Mouse (Mus musculus) layer of hippocampus, postnatal 25 days (tissue): Measurements from ENCODE around the gene Lix1l. TPM values are rescaled to one million over a fixed set of nuclear protein-coding genes. Genes with fewer than 3 reads are reported as not detected.

ENCODE experiments used
- DNase-seq, 2 experiments: peaks; one replicate each; pipeline ENCODE4 v3.0.0; 2022; ENCODE audit warnings: mixed read lengths in 2 of 2, low spot score in 1 of 2; ENCODE audit errors: extremely low spot score in 1 of 2
- total RNA-seq, 2 experiments: library from RNA; stranded (reverse); gene quantifications; 2 replicates each; pipeline ENCODE4 v1.2.3; 2021

The Lix1l gene
- total RNA-seq, 2 experiments from 2014 or later, result 29.2 to 29.4 TPM

DNA sequence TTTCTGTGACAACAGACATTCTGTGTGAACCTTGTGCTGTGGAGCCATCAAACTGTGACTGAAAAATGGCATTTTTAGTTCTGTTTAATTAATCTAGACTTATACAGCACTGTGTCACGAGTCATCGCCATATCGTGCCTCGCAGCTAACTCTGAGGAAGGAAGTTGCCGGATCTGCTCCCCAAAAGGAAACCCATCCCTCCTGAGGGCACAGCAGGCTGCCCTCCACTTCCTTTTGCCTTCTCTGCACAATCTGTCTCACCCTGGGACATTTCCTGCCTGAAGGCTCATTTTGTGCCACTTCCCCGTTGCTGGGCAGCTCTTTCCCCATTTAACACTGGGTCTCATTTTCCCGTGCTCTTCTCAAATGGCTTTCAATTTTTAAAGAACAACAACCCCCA is 36.3 kb upstream of the Lix1l start:
- no peak for DNase-seq

GRCm38 (mm10) chr3:96565105-96565504 is 35.8 kb upstream of the Lix1l start:
- no peak for DNase-seq

GRCm38 (mm10) chr3:96566661-96567450 is 34.1 kb upstream of the Lix1l start:
- DNase-seq, result no peak

- DNase-seq, result no peak
Measured at GRCm38 (mm10) chr3:96568605-96569004, 32.3 kb upstream of the Lix1l start.

- DNase-seq, result no peak
Measured at GRCm38 (mm10) chr3:96569506-96569905, 31.4 kb upstream of the Lix1l start.

DNA sequence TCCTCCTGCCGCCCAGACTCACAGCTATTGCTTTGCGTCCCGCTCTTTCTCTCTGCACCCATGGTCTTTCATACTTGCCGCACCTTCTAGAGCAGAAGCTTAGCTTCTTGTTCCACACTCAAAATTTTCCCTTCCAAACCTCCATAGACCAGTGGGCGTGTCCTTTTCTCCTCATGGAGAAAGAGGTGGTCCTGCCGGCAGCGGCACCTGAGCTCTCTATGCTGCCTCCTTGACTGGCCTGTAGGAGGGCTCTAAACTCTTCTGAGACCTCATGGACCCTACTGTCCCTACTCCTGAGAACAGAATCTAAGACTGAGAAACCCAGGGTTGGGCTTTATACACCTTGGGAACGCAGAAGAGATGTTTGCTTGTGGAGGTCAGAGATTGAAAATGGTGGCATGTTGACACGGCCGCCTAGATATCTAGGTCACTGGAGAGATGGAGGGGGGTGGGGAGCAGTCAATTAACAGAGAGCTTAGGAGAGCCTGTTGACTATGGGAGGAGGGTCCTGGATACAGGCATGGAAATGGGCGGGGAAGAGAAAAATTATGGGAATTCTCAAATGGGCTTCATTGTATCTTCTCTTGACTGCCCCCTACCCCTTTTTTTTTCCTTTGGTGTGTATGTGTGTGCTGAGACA is 30.9 kb upstream of the Lix1l start:
- no peak for DNase-seq

GRCm38 (mm10) chr3:96570643-96571042 is 30.3 kb upstream of the Lix1l start:
- no peak for DNase-seq

DNA sequence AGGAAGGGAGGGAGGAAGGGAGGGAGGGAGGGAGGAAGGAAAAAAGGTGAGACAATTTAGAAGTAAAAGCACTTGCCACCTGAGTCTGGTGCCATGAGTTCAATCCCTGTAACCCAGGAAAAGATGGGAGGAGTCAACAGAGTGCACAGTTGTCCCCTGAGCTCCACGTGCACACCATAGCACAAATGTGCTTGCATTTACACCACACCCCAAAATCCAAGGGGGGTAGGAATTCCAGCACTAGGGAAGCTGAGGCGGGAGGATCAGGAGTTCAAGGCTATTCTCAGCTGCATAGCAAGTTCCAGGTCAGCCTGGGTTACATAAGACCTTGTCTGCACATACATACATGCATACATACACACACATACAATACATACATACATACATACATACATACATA is 29.6 kb upstream of the Lix1l start:
- no peak for DNase-seq

DNA sequence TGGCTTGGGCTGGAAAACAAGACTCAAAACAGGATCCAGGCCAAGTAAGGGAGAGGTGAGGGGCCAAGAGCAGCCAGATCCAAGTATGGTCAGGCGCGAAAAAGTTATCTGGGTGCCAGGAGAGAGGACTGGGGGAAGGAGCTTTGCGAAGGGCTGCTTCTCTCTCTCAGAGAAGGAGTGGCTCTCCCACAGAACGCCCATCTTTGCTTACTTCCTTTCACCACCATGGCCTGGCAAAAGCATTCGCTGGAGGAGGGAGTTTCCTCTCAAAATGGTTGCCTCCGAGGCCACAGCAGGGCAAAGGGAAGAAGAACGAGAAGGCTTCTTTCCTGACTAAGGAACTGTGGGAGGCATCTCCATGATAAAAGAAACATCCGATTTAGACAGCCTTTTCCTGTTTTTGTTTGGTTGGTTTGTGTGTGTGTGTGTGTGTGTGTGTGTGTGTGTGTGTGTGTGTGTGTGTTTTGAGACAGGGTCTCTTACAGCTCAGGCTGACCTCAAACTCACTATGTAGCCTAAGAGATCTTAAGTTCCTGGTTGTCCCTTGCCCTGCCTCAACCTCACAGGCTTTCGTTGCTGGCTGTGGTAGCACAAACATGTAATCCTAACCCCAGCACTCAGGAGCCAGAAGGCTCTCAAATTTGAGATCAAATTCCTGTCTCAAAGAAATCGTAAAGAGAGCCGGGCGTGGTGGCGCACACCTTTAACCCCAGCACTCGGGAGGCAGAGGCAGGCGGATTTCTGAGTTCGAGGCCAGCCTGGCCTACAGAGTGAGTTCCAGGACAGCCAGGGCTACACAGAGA is 28.9 kb upstream of the Lix1l start:
- no peak for DNase-seq

DNA sequence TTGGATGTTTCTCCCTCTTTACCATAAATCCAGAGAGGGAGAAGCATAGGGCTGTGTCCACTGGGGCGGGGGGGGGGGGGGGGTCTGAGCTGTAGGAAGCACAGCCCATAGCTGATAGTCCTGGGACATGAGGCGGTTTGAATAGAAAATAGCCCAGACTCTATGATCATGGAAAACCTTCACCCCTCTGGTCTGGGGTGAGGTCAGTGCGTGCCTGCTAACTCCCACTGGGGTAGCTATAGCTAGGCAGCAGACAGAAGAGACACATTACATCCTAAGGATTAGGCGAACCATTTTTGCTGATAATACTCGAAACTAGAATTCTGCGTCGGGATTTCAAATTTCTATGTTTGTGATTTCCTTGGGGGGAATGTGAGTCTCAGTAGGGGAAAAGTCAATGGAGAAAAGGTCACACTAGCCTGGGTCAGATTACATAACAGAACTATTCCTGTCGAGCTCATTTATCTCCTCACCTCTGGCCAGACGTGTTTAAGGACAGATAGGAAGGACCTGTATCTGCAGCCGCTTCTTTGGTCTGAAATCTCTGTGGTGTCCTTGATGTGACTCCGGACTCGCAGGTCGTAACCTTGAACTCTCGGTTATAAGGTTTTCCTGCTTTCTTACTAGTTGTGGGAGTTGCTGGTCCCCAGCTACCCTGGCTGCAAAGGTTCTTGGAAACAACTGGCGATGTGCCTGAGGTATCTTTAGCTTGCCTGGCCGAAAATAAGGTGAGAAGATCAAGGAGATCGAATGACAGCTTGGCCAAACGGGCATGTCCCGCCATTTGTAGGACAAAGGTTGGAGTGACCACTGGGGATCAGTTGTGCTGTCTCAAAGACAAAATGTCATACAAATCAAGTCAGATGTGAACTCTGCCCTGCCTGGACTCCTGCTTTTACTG is 27.1 kb upstream of the Lix1l start:
- DNase-seq, result no peak

GRCm38 (mm10) chr3:96575272-96575984 is 25.5 kb upstream of the Lix1l start:
- DNase-seq, result no peak

- no peak for DNase-seq
Measured at GRCm38 (mm10) chr3:96576005-96576658, 24.8 kb upstream of the Lix1l start.

DNA sequence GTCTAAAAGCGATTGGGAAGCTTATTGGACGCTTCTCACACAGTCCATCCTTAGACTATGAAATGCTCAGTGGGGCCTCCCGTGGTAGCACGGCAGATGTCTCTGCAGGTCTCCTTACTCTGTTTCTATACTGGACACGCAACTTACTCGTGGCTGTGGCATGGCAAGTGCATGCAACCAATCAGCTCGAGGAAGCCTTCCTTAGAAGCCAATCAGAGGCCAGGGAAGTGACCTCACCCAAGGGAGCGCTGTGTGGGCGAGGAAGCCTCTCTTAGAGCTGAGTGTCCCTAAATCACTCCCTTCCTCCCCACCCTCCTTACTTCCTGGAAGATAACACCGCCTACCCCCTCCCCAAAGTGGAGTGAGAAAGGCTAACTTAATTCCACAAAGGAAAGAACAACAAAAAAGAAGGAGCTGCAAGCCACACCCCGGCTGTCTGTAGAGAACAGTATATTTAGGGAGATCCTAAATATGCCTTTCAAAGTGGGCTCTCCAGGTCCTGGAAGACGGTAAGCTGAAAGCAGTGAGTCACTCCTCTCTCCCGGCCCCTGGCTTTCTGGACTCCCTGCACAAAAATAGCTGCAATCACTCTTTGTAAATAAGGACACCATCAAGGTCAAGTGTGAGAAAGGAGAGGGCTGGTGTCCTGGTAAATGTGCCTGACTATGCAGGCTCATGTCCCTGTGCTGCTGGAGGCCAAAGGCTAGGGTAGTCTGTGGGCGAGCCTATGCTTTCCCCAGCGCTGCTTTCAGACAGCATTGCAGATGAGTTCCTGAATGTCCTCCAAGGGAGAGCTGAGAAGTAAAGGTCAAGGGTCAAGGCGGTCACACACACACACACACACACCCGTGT is 24.0 kb upstream of the Lix1l start, which contains the start of gene Gm16253:
TSS of gene Gm16253 (plus strand) at position 295 of the 852 bp plus-strand sequence.
- DNase-seq, result peak; percentile 40 to 48

GRCm38 (mm10) chr3:96577566-96577965 is 23.4 kb upstream of the Lix1l start:
- DNase-seq, result no peak

- no peak for DNase-seq
Measured at GRCm38 (mm10) chr3:96578561-96579238, 22.2 kb upstream of the Lix1l start.

DNA sequence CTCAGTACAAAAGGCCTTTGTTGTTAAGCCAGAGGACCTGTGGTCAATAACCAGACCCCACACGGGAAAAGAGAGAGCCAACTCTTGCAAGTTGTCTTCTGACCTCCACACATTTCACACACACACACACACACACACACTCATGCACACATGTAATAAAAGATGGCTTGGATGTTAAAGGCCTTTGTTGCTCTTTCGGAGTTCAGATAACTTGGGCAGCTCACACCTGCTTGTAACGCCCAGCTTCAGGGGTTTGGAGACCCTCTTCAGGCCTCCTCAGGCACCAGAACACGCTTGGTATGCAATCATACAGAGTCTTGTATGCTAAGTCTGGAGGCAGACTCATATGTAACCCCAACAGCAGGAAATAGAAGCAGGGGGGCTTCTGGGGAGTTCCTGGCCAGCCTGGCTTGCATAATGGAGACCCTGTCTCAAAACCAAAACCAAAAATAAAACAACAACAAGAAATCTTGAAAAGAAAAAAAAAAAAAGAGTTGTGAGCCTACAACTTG is 21.7 kb upstream of the Lix1l start:
- no peak for DNase-seq

DNA sequence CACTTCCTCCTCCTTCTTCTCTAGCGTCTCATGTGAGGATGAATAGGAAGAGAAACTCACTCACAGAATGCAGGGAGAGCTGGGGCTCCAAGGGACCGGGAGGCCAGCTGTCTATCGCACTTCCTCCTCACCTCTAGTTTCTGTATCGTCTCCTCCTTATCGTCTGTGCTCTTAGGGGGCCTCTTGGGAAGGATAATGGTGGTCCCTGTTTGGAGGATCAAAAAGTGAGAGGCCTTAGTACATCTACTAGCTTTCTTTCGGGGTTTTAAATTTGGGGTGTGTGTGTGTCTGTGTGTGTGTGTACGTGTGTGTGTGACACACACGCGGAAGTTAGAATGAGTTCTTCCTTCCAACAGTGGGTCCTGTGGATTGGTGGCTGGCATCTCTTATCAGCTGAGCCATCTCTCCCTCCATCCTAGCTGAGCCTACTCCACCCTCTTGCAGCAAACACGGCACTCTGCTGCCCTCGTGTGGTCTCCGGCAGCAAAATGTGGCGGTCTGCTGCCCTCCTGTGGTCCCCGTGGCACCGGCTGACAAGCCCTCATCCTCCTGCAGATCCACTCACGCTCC is 21.0 kb upstream of the Lix1l start:
- peak; percentile 86 to 93 for DNase-seq
